Mouse (Mus musculus) brain, embryonic 14.5 days (tissue): Measurements from ENCODE around the gene St6galnac6.

Experiments used
- CTCF ChIP-seq: fragments of 200-500 bp; IDR thresholded peaks from 2 replicates; pipeline ENCODE4 v1.5.1; 2012; ENCODE audit warnings: inconsistent platforms, mild to moderate bottlenecking, moderate library complexity, borderline replicate concordance; ENCODE audit not compliant: insufficient read depth, insufficient read length; ENCODE audit errors: extremely low read depth
- POLR2A ChIP-seq: fragments of 200-500 bp; IDR thresholded peaks from 2 replicates; pipeline ENCODE4 v1.6.1; 2012; ENCODE audit warnings: mild to moderate bottlenecking, inconsistent platforms, borderline replicate concordance; ENCODE audit not compliant: poor library complexity, insufficient read depth, insufficient read length, severe bottlenecking; ENCODE audit errors: extremely low read depth

- TF ChIP-seq CTCF, result no peak
- TF ChIP-seq POLR2A, result no peak
These were observed 17.6 kb downstream of the St6galnac6 start for GRCm38 (mm10) chr2:32617109-32617508.
